Mouse (Mus musculus) liver, adult (tissue): ENCODE measurements around the gene Hinfp.

Experiments used
- GATA4 ChIP-seq: IDR thresholded peaks from 2 replicates; pipeline ENCODE4 v1.6.1; 2014; ENCODE audit warnings: mild to moderate bottlenecking, low read length; ENCODE audit not compliant: insufficient replicate concordance

The Hinfp gene

DNA sequence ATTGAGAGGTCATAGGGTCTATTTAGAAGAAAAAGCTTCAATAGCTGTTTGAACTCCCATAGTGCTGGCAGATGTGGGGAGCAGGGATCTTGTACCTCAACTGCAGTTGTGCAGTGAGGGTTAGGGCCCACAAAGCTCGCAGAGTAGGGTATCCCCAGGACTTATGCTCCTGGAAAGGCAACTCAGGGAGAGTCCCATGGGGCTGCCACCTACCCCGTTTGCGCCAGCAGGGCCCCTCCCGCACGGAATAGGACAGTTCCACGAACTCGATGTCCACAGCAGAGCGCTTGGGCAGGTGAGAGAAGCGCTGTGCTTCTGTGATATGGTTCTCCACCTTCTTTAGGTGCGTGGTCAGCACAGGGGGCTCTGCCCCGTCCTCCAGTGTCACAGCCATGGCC, 18.5 kb downstream of the Hinfp start:
- TF ChIP-seq GATA4: no peak

DNA sequence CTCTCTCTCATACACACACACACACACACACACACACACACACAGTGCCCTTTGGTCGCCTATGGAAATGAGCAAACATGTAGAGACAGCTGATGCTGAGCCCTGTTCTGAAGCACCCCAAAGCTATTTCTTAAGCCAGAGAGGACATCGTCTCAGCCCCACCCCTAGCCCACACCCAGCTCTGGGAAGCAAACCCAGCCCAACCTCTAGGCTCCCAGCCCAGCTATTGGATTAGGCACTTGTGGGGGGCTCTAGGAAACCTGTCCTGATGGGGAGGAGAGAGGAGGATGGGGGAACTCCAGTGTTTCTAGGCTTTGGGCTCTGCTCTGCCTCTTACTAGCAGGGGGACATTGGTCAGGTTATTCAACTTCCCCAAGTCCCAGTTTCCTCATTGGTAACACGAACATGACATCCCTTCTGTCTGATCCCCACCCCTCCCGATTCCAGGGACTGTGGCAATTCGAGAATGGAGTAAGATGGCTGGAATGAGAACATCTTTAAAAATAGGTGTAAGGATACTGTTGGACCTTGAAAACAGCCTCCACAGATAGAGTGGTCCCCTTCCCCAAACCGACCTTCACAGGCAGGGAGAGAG, 19.1 kb downstream of the Hinfp start:
- no peak for TF ChIP-seq GATA4

DNA sequence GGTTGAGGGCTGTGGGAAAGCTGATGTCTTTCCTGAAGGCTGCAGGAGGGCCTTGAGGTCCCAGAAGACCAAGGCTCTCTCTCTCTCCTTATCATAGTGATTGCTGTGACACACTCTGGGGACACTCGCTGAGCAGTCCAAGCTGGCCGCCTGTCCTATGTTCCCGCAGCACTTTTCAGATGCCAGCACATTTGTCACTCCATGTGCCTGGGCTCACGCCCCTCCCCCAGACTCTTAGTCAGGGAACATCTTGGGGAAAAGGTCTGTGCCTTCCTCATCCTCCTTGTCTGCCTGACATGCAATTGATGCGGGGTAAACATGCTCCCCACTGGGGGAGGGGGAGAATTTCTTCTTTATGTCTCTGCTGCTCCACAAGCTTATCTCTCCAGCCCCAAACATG, 22.3 kb downstream of the Hinfp start:
- TF ChIP-seq GATA4: no peak

DNA sequence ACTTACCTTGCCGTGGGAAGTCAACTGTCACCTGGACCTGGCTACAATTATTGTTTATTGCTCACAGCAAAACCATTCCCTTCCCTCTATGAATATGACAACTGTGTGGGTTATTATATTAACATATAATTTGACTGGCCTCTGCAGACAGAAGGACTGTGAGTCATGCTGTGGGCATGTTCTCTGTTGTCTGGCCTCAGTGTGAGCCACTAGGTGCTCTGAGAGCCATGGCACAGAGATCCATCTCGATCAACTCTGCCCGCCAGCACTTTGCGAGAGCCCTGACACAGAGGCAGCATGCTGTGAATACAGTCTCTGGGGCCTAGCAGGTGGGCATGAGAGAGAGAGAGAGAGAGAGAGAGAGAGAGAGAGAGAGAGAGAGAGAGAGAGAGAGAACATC, 35.5 kb downstream of the Hinfp start:
- no peak for TF ChIP-seq GATA4

DNA sequence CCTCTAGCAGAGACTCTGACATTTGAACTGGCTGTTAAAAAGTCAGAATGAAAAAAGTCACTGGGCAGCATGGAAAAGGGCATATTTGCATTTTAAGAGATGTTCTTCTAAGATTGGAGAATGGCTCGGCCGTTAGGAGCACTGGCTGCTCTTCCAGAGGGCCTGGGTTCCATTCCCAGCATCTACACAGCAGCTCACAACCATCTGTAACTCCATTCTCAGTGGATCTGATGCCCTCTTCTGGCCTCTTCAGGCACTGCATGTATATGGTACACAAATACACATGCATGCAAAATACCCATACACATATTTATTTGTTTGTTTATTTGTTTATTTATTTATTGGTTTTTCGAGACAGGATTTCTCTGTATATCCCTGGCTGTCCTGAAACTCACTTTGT, 36.4 kb downstream of the Hinfp start:
- TF ChIP-seq GATA4: no peak

DNA sequence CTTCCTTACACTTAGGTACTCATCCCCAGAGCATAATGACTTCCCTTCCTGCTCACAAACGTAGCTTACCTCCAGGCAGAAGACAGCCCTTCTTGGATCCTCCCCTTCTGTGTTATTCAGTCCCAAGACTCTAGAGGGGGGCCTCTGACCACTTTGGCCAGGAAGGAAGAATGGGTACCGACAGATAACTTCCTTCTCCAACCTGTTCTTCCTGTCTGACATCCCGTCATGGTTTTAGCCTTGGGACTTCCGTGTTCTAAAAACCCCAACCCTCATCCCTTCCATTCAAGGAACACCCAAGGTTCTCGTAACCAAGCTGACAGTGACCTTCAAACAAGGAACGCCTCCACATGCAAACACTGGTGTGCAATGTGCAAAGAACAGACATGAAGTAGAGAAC, 37.0 kb downstream of the Hinfp start, which contains the start of gene Nlrx1:
Gene Nlrx1 (minus strand): TSS at position 168 of the 400 bp plus-strand sequence.
- TF ChIP-seq GATA4: no peak

DNA sequence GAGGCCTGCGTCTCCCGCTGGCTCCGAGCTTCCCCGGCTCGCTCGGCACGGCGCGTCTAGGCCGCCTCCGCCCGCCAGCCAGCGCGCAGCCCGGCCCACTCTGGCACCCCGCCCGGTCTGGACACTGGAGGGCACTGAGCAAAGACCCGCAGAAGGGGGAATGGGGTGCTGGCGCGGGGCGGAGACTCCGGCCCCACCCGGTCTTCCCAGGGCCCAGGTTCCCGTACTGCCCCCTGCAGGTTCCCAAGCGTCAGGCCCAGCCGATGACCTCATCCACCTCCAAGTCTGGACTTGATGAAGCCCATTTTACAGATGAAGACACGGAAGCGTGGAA, 37.5 kb downstream of the Hinfp start:
- no peak for TF ChIP-seq GATA4

DNA sequence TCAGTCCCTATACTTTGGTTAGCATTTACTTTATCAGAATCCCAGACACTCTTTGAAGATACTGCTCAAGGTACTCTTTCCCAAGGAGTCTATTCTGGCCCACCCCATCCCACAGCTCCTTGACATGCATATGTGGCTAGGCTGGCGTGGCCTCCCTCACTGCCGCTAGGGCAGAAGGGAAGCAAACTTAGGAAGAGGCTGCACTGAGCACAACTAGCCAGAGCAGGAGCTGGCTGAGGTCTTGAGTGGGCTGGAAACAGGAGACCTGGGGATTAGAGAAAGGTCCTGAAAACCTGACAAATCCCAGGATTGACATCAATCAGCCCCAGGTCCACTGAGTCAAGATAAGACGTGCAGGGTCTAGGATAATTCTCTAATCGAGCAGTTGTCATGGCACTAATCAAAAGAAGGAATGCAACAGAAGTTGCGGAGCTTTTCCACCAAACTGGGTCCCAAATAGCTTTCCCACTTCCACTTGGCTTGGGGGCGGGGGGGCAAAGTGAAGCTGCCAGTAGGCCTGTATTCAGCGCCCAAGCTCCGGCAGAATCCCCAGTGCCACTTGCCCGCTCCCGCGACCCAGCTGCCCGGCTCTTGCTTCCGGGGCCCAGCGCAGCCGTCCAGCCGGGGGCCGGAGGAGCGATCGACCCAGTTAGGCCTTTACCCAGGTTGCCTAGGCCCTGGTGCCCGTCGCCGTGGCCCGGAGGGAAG, 38.0 kb downstream of the Hinfp start:
- no peak for TF ChIP-seq GATA4

DNA sequence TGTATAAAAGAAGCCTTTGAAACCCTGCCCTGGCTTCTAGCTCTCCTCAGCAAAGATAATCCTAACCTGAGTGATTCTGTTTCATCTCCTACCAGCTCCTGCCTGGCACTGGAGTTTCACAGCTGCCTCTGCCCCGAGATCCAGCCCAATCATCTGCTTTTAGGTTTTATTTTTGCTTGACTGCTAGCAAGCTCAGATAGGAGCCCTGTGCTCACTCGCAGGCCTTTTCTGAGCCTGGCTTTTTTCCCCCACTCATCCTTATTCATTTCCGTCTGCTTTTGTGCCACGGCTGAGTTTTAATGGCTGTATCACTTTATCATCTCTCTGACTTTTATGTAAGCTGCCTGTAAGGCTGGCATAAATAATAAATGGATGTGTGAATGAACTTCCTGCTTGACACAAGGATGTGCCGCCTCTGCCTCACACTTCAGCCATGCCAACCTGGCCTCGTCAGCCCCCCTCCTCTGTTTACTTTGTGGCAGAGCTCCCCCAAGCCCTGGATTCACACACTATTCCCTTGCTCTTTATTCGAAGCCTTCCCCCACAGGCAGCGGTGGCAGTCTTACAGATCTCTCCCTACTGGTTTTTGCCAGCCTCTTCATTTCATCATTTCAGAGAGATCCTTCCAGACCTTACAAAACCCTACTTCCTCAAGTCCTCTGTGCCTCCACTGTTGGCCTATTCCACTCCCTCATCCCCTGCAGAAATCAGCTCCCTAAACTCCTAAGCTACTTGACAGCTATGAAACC, 38.8 kb downstream of the Hinfp start:
- TF ChIP-seq GATA4: no peak

DNA sequence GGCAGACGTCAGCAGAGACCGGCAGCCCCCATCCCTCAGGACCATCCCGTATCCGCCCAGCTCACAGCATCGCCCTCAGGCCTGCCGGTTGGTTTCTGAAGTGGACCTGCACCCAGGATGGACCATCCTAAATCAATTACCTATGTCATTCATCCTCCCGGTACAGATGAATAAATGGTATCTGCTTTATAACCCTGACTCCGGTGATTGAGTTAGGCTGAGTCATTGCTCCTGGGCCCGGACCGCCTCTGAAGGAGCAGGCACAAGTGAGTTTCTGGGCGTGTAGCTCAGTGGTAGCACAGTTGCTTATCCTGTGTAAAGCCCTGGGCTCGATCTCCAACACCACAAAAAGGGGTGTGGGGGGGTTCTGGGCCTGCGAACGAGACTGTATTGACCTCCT, 44.1 kb downstream of the Hinfp start:
- no peak for TF ChIP-seq GATA4

DNA sequence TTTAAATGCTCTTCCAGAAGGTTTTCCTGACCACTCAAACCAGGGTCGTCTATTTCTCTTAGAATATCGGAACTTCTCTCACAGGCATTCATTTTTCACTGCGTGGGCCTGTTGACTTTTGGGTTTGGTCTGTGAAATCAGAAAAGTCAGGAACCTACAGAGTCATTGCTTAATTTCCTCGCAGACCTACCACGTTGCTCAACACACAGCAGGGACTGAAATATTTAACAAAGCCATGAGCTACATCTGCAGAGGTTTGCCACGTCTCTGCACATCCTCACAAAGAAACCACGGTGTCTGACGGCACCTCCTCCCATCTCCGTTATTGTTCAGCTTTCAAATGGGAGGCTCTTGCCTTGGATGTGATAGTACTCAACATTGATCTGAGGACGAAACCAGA, 46.5 kb downstream of the Hinfp start:
- no peak for TF ChIP-seq GATA4

DNA sequence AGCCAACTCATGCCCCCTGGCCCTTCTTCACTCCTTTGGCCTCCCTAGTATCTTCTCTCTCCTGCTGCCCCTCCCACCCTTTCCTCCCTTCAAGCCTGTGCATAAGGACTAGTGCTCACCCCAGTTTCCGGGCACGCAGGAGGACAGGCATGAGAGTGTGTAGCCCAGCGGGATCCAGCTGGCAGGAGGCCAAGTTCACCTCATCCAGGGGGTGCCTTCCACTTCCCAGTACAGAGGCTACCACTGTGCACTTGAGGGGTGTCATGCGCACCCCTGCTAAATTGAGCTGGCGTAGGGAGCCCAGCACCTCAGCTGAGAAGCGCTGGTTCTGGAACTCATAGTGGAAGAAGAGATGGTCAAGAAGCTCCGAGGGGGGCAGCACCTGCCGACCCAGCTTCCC, 49.3 kb downstream of the Hinfp start:
- no peak for TF ChIP-seq GATA4

DNA sequence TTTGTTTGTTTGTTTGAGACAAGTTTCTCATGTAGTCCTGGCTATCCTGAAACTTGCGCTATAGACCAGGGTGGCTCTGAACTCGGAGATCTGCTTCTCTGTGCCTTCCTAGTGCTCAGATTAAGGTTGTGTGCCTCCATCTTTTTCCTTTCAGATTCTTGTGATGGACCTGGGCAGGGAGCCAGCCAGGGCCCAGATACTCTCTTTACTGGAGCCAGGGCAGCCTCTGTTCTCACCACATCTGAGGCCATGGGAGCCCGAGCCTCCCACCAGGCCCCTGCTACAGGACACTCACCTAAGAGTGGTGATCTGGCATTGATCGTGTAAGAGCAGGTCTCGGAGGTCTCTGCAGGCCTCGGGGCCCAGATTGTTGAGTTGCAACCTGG, 50.3 kb downstream of the Hinfp start:
- TF ChIP-seq GATA4: no peak

DNA sequence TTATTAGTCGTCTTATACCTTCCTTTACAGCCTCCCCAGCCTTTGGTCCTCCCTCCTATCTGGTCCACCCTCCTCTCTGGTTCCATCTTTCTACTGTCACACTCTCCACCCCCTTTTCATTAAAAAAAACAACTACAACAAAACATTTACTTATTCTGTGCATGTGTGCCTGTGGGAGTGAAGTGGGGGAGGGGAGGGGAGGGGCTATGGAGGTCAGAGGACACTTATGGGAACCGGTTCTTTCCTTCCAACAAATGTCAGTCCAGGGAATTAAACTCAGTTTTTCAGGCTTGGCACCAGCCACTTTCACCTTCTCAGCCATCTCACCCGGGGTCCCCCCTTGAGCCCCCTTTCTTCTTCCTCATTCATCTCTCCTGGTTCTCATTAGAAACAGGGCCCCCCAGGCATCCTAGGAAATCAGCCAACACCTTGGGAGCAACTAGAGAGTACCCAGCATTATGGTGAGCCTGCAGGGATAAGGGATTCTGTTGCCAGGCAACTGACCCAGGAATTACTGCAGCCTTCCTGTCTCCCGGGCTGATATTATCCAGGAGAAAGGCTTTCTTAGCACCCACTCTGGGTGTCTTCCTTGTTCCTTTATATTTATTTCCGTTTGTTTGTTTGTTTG, 50.8 kb downstream of the Hinfp start:
- TF ChIP-seq GATA4: no peak

DNA sequence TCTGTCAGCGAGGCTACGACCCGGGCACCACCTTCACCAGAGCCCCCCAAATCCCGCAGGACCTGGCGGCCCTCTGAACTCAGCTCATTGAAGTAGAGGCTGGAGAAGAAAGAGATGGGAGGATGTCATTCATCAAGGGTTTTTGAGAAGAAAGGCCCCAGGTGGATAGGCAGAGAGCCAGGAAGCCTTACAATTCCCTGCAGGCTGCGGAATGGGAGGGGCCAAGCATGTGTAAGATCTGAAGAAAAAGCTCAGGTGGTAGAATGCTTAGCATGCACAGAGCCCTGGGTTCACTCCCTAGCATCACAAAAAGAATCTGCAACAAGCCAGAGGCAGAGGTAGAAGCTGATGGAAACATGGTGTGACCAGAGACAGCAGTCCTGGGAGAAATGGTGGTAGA, 52.0 kb downstream of the Hinfp start:
- no peak for TF ChIP-seq GATA4

DNA sequence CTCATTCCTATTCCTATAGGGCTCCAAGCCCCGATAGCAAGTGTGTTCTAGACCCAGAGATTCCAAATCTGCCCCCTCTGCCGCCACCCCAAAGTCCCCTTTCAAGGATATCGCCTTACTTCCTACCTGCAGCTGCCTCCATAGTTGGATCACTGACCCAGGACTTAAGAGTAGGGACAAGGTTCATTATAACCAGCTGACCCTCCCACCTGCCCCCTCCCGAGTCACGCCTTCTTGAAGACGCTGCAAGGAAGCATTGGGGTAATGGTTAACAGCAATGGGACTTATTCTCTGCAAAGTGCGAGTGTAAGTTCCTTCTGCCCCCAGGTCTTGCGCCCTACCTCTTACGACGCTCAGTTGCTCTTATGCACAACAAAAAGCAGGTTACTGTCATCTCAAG, 54.2 kb downstream of the Hinfp start, which contains the start of gene Pdzd3:
Gene Pdzd3 (minus strand): TSS at position 158 of the 400 bp plus-strand sequence.
- TF ChIP-seq GATA4: no peak
